Mouse (Mus musculus): ENCODE results near the gene Lmx1a. TPM values are rescaled to one million over a fixed set of nuclear protein-coding genes. Genes with fewer than 3 reads are reported as not detected.

Lmx1a gene
- polyA plus RNA-seq, 1 experiment from 2014 or later = 4.3 TPM

DNA sequence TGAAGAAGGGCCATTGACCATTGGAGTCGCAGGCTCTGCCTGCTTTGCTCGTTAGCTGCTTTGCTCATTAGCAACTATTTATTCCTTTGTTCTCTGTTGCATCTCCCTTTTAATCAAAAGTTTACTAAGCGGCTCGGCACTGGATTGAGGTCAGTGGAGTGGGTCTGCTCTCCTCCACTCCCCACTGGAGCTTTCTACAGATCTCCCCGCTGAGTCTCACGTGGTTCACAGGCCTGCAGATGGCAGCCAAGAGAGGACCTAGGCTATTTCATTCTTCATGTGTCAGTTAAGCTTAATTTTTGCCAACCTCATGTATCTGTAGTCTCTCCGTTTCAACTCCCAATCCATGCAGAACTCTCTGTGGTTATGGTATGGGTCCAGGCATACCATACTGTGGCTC, 16.5 kb downstream of the Lmx1a start:
- no peak for ATAC-seq (replicated peaks; ENCODE audit: insufficient number of reproducible peaks, low FRiP score, low TSS enrichment)
- 74% methylated on average over 7 of the region's 7 CpGs for WGBS (ENCODE audit: insufficient replicate concordance)
- no peak overlapping the region for H3K27ac ChIP-seq (ENCODE audit: low read depth, low read length)

GRCm38 (mm10) chr1:167708761-167709160, 19.7 kb downstream of the Lmx1a start:
- Histone ChIP-seq H3K9ac (ENCODE audit: low read depth, low read length) (no peak overlapping the region), H3K9me3 (replicated peaks; ENCODE audit: control insufficient read depth, low read length) (no peaks in the 10 kb centered on the region), H3K27ac (ENCODE audit: low read depth, low read length) (no peak overlapping the region), H3K36me3 (ENCODE audit: control insufficient read depth, insufficient read depth, low read length) (no peaks in the 10 kb centered on the region), H3K4me3 (ENCODE audit: low read depth, low read length) (no peak overlapping the region), H3K4me2 (no peak overlapping the region), H3K27me3 (ENCODE audit: control insufficient read depth, insufficient read depth, low read length) (no peaks in the 10 kb centered on the region), H3K4me1 (ENCODE audit: control insufficient read depth, insufficient read depth, low read length) (no peaks in the 10 kb centered on the region)
- WGBS (ENCODE audit: insufficient replicate concordance) = 54% methylated on average over 5 of the region's 5 CpGs
- no peak for ATAC-seq (replicated peaks; ENCODE audit: insufficient number of reproducible peaks, low FRiP score, low TSS enrichment)

More for the DNA sequence above, 16.5 kb downstream of the Lmx1a start:
- Histone ChIP-seq H3K4me2 (no peak overlapping the region), H3K9ac (ENCODE audit: low read depth, low read length) (no peak overlapping the region), H3K4me1 (ENCODE audit: control insufficient read depth, insufficient read depth, low read length) (no peaks in the 10 kb centered on the region), H3K9me3 (replicated peaks; ENCODE audit: control insufficient read depth, low read length) (no peaks in the 10 kb centered on the region), H3K27me3 (ENCODE audit: control insufficient read depth, insufficient read depth, low read length) (peaks cover 5% of the 10 kb centered on the region; the same call in 1 of the 2 replicates), H3K4me3 (ENCODE audit: low read depth, low read length) (no peak overlapping the region), H3K36me3 (ENCODE audit: control insufficient read depth, insufficient read depth, low read length) (no peaks in the 10 kb centered on the region)

GRCm38 (mm10) chr1:167715730-167716341, 26.8 kb downstream of the Lmx1a start:
- Histone ChIP-seq H3K27ac (ENCODE audit: low read depth, low read length) (no peak overlapping the region), H3K9ac (ENCODE audit: low read depth, low read length) (no peak overlapping the region), H3K9me3 (replicated peaks; ENCODE audit: control insufficient read depth, low read length) (no peaks in the 10 kb centered on the region), H3K4me2 (no peak overlapping the region), H3K27me3 (ENCODE audit: control insufficient read depth, insufficient read depth, low read length) (no peaks in the 10 kb centered on the region), H3K4me3 (ENCODE audit: low read depth, low read length) (no peak overlapping the region), H3K36me3 (ENCODE audit: control insufficient read depth, insufficient read depth, low read length) (no peaks in the 10 kb centered on the region), H3K4me1 (ENCODE audit: control insufficient read depth, insufficient read depth, low read length) (no peaks in the 10 kb centered on the region)
- 38% methylated on average over 6 of the region's 6 CpGs for WGBS (ENCODE audit: insufficient replicate concordance)
- ATAC-seq (replicated peaks; ENCODE audit: insufficient number of reproducible peaks, low FRiP score, low TSS enrichment) = no peak

GRCm38 (mm10) chr1:167734471-167734870, 45.4 kb downstream of the Lmx1a start:
- Histone ChIP-seq H3K4me3 (ENCODE audit: low read depth, low read length) (no peak overlapping the region), H3K4me2 (no peak overlapping the region), H3K9me3 (replicated peaks; ENCODE audit: control insufficient read depth, low read length) (no peaks in the 10 kb centered on the region), H3K36me3 (ENCODE audit: control insufficient read depth, insufficient read depth, low read length) (no peaks in the 10 kb centered on the region), H3K4me1 (ENCODE audit: control insufficient read depth, insufficient read depth, low read length) (no peaks in the 10 kb centered on the region), H3K27ac (ENCODE audit: low read depth, low read length) (no peak overlapping the region), H3K27me3 (ENCODE audit: control insufficient read depth, insufficient read depth, low read length) (peaks cover 6% of the 10 kb centered on the region), H3K9ac (ENCODE audit: low read depth, low read length) (no peak overlapping the region)
- ATAC-seq (replicated peaks; ENCODE audit: insufficient number of reproducible peaks, low FRiP score, low TSS enrichment) = 0 out of 2 replicates have a peak, but pooled peaks have one; percentile 31
- 6% methylated on average over 6 of the region's 6 CpGs for WGBS (ENCODE audit: insufficient replicate concordance)

DNA sequence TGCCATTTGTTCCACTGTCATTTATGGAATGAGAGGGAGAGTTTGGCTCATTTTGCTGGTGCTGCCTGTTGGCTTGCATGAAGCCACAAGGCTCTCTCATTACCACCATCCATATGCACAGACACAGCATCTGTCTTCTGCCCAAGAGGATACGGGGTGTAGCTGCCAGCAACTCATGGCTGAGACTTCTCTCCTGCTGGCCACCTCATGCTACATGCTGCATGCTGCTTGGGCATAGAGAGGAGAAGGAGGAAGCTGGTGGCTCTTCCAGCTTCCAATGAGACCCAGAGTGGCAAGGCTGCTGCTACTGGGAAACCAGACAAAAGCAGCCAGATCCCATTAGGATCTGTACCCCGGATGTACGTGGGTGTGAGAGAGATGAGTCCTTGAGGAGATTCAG, 47.8 kb downstream of the Lmx1a start:
- H3K4me1 ChIP-seq (ENCODE audit: control insufficient read depth, insufficient read depth, low read length) = no peaks in the 10 kb centered on the region
- WGBS (ENCODE audit: insufficient replicate concordance) = 77% methylated on average over 3 of the region's 3 CpGs
- no peak overlapping the region for H3K4me3 ChIP-seq (ENCODE audit: low read depth, low read length)
- no peak overlapping the region for H3K9ac ChIP-seq (ENCODE audit: low read depth, low read length)
- ATAC-seq (replicated peaks; ENCODE audit: insufficient number of reproducible peaks, low FRiP score, low TSS enrichment) = no peak
- no peak overlapping the region for H3K27ac ChIP-seq (ENCODE audit: low read depth, low read length)
- no peak overlapping the region for H3K4me2 ChIP-seq
- H3K36me3 ChIP-seq (ENCODE audit: control insufficient read depth, insufficient read depth, low read length) = no peaks in the 10 kb centered on the region
- no peaks in the 10 kb centered on the region for H3K9me3 ChIP-seq (replicated peaks; ENCODE audit: control insufficient read depth, low read length)
- peaks cover 6% of the 10 kb centered on the region for H3K27me3 ChIP-seq (ENCODE audit: control insufficient read depth, insufficient read depth, low read length)

DNA sequence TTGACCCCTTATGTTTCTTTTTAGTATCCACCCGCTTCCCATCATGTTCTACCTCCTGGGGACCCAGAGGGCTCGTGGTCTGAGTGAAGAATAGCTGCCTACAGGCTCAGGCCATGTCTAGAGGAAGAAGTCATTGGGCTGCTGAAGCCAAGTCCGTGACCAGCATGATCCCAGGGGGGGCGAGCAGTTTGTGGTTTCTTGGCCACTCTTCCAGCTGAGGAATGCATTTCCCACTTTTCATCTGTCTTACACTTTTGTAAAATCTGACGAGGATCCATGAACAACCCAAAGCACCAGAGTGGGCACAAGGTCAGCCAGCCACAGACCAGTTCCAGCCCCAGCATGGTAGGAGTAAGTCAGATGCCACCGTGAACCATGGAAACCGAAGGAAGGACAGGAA, 50.2 kb downstream of the Lmx1a start:
- Histone ChIP-seq H3K9me3 (replicated peaks; ENCODE audit: control insufficient read depth, low read length) (no peaks in the 10 kb centered on the region), H3K9ac (ENCODE audit: low read depth, low read length) (no peak overlapping the region), H3K27ac (ENCODE audit: low read depth, low read length) (no peak overlapping the region), H3K4me2 (no peak overlapping the region), H3K4me3 (ENCODE audit: low read depth, low read length) (no peak overlapping the region), H3K4me1 (ENCODE audit: control insufficient read depth, insufficient read depth, low read length) (no peaks in the 10 kb centered on the region), H3K36me3 (ENCODE audit: control insufficient read depth, insufficient read depth, low read length) (no peaks in the 10 kb centered on the region), H3K27me3 (ENCODE audit: control insufficient read depth, insufficient read depth, low read length) (peaks cover 4% of the 10 kb centered on the region)
- 77% methylated on average over 7 of the region's 7 CpGs for WGBS (ENCODE audit: insufficient replicate concordance)
- no peak for ATAC-seq (replicated peaks; ENCODE audit: insufficient number of reproducible peaks, low FRiP score, low TSS enrichment)

DNA sequence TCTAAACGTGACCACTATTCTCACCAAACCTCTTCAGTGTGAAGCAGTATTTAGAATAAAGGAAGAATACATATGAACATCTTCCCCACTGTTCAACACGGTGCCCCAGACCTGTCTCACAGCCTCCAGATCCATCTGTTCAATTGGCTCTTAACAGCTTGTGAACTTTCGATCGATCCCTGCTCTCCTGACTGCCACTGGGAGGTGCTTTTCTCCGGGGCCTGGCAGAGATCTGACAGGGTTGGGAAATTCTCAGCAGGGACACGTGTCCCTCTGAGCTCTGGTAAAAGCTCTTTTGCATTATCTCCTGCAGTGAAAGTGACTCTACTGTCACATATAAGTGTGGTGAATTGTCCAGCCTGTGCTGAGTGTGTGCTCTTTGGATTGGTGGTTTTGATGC, 57.6 kb downstream of the Lmx1a start:
- ATAC-seq (replicated peaks; ENCODE audit: insufficient number of reproducible peaks, low FRiP score, low TSS enrichment) = no peak
- Histone ChIP-seq H3K9ac (ENCODE audit: low read depth, low read length) (no peak overlapping the region), H3K4me3 (ENCODE audit: low read depth, low read length) (no peak overlapping the region), H3K4me1 (ENCODE audit: control insufficient read depth, insufficient read depth, low read length) (no peaks in the 10 kb centered on the region), H3K36me3 (ENCODE audit: control insufficient read depth, insufficient read depth, low read length) (no peaks in the 10 kb centered on the region), H3K9me3 (replicated peaks; ENCODE audit: control insufficient read depth, low read length) (no peaks in the 10 kb centered on the region), H3K27ac (ENCODE audit: low read depth, low read length) (no peak overlapping the region), H3K27me3 (ENCODE audit: control insufficient read depth, insufficient read depth, low read length) (peaks cover 2% of the 10 kb centered on the region), H3K4me2 (no peak overlapping the region)
- 28% methylated on average over 6 of the region's 6 CpGs for WGBS (ENCODE audit: insufficient replicate concordance)

- no peak overlapping the region for H3K27ac ChIP-seq (ENCODE audit: low read depth, low read length)
- H3K4me2 ChIP-seq = no peak overlapping the region
- no peaks in the 10 kb centered on the region for H3K4me1 ChIP-seq (ENCODE audit: control insufficient read depth, insufficient read depth, low read length)
- WGBS (ENCODE audit: insufficient replicate concordance) = 74% methylated on average over 5 of the region's 5 CpGs
- H3K36me3 ChIP-seq (ENCODE audit: control insufficient read depth, insufficient read depth, low read length) = no peaks in the 10 kb centered on the region
- H3K9ac ChIP-seq (ENCODE audit: low read depth, low read length) = no peak overlapping the region
- peaks cover 2% of the 10 kb centered on the region; the same call in 1 of the 2 replicates for H3K27me3 ChIP-seq (ENCODE audit: control insufficient read depth, insufficient read depth, low read length)
- no peaks in the 10 kb centered on the region for H3K9me3 ChIP-seq (replicated peaks; ENCODE audit: control insufficient read depth, low read length)
- ATAC-seq (replicated peaks; ENCODE audit: insufficient number of reproducible peaks, low FRiP score, low TSS enrichment) = no peak
- H3K4me3 ChIP-seq (ENCODE audit: low read depth, low read length) = no peak overlapping the region
These were observed 63.6 kb downstream of the Lmx1a start for GRCm38 (mm10) chr1:167752661-167753060.

- Histone ChIP-seq H3K27me3 (ENCODE audit: control insufficient read depth, insufficient read depth, low read length) (peaks cover 2% of the 10 kb centered on the region; the same call in 1 of the 2 replicates), H3K9me3 (replicated peaks; ENCODE audit: control insufficient read depth, low read length) (no peaks in the 10 kb centered on the region), H3K4me3 (ENCODE audit: low read depth, low read length) (no peak overlapping the region), H3K27ac (ENCODE audit: low read depth, low read length) (no peak overlapping the region), H3K4me1 (ENCODE audit: control insufficient read depth, insufficient read depth, low read length) (no peaks in the 10 kb centered on the region), H3K9ac (ENCODE audit: low read depth, low read length) (no peak overlapping the region), H3K36me3 (ENCODE audit: control insufficient read depth, insufficient read depth, low read length) (no peaks in the 10 kb centered on the region), H3K4me2 (no peak overlapping the region)
- 70% methylated on average over 4 of the region's 4 CpGs for WGBS (ENCODE audit: insufficient replicate concordance)
- ATAC-seq (replicated peaks; ENCODE audit: insufficient number of reproducible peaks, low FRiP score, low TSS enrichment) = no peak
These were observed 65.0 kb downstream of the Lmx1a start for GRCm38 (mm10) chr1:167754085-167754484.
